Mouse (Mus musculus): ENCODE data around the gene Fam110c. TPM values are rescaled to one million over a fixed set of nuclear protein-coding genes. Genes with fewer than 3 reads are reported as not detected.

Gene Fam110c
- polyA plus RNA-seq, 1 experiment from 2014 or later: 0.13 TPM

DNA sequence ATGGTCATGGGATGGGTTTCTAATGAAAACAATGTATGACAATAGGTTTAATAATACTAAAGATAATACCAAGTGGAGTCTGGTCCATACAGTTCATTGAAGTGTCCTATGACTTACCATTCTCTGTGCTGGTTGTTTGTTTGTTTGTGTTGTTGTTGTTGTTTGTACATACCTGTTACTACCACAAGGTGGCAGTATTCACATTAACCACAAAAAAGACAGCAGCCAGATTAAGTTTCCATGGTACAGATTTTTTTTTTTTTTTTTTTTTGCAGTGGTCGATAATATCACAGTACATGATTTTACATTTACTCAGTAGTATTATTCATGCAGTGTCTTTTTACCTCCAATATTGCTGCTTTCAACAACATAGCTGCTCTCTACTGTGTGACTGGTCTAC lies 52.4 kb downstream of the Fam110c start:
- H3K4me1 ChIP-seq: peaks cover 5% of the 10 kb centered on the region; the same call in 1 of the 2 replicates
- no peaks in the 10 kb centered on the region for H3K9me3 ChIP-seq (replicated peaks)
- H3K27me3 ChIP-seq (ENCODE audit: low read depth, poor library complexity, severe bottlenecking): no peaks in the 10 kb centered on the region
- no peak for DNase-seq (ENCODE audit: low spot score)
- H3K36me3 ChIP-seq: no peaks in the 10 kb centered on the region
- WGBS: 38% methylated on average over 1 of the region's 1 CpGs
- no peak overlapping the region for H3K27ac ChIP-seq
- H3K4me3 ChIP-seq: no peak overlapping the region

DNA sequence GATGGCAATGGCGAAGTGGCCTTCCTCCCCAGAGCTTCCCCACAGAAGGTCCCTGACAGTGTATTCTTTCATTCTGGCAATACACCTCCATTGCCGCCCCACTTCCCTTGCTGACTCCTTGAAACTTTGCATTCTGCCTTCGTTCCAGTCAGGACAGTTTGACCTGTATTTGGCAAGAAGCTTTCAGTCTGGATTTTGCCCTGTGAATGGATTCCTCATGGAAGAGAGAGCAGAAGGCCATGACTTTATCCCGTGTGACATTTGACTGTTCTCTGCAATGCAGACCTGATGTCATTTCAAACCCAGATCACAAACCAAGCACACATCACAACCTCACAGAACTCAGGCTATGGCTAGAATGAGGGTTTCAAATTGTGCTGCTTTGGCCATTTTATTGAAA lies 55.9 kb downstream of the Fam110c start:
- DNase-seq (ENCODE audit: low spot score): no peak
- H3K27ac ChIP-seq: no peak overlapping the region
- H3K27me3 ChIP-seq (ENCODE audit: low read depth, poor library complexity, severe bottlenecking): no peaks in the 10 kb centered on the region
- WGBS: 90% methylated on average over 4 of the region's 4 CpGs
- H3K36me3 ChIP-seq: no peaks in the 10 kb centered on the region
- H3K4me3 ChIP-seq: no peak overlapping the region
- H3K4me1 ChIP-seq: peaks cover 2% of the 10 kb centered on the region; the same call in 1 of the 2 replicates
- no peaks in the 10 kb centered on the region for H3K9me3 ChIP-seq (replicated peaks)

Other genes starting within 250 kb of the Fam110c start
- gene Alkal2, start 189.5 kb upstream of the Fam110c start, polyA plus RNA-seq (2016; fragmentation: Nextera tagmentation; extraction: Ambion mirVana): 0.14 TPM in 1 of 2 replicates, not detected in the other
- 224 and 228 TPM in 2 replicates for gene Acp1, start 162.3 kb upstream of the Fam110c start, polyA plus RNA-seq (2016; fragmentation: Nextera tagmentation; extraction: Ambion mirVana)
- gene Sh3yl1, start 162.2 kb upstream of the Fam110c start, polyA plus RNA-seq (2016; fragmentation: Nextera tagmentation; extraction: Ambion mirVana): 8.6 and 12.6 TPM in 2 replicates
- gene Gm6993, start 166.9 kb downstream of the Fam110c start, polyA plus RNA-seq (2016; fragmentation: Nextera tagmentation; extraction: Ambion mirVana): not detected in 2 replicates
- gene Lamb1, start 191.4 kb downstream of the Fam110c start, polyA plus RNA-seq (2016; fragmentation: Nextera tagmentation; extraction: Ambion mirVana): 40.5 and 44.6 TPM in 2 replicates